Mouse (Mus musculus): ENCODE data around the gene Aebp1.

DNA sequence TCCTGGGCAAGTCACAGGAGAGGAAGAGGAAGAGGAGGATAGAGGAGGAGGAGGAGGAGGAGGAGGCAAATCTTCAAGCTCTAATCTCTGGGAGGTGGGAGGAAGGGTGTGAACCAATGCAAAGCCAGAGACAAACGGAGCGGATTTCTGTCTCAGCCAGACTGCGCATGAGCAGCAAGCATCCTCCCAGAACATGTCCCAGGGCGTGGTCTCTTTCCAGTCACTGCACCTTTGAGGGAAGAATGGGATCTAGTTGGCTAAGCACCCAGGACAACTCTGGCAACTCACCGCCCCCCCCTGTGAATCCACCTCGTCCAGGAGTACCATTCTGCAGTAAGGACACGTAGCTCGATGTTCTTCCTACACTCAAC is 54.4 kb downstream of the Aebp1 start:
- TF ChIP-seq CTCF (IDR thresholded peaks at IDR 0.05; ENCODE audit: borderline replicate concordance, control insufficient read depth, extremely low read depth, insufficient read depth, low read length, poor library complexity): no peak
- no peak for TF ChIP-seq POLR2A (IDR thresholded peaks at IDR 0.05; ENCODE audit: control insufficient read depth, extremely low read depth, insufficient read depth, low read length, poor library complexity)
